Mouse (Mus musculus) megakaryocyte progenitor cell, adult 5-6 weeks (primary cell): ENCODE results near the gene G0s2. TPM values are rescaled to one million over a fixed set of nuclear protein-coding genes. Genes with fewer than 3 reads are reported as not detected.

Experiments
- total RNA-seq, 2 experiments: library from RNA; stranded (forward) in 1 of 2; stranded (reverse) in 1 of 2; fragments of 157-497, 149-512 nt in 1 of 2; fragments of 200-1000 nt in 1 of 2; gene quantifications; 2 replicates each; pipeline versions ENCODE4 v1.2.3 to v1.2.4; 2015 to 2017

Gene G0s2
- total RNA-seq, 2 experiments from 2014 or later: 9.3 to 27.8 TPM

Other genes with a start within 250 kb of the G0s2 start
- gene Syt14, start 237.4 kb downstream of the G0s2 start, total RNA-seq (2015): 0.02 TPM in 1 of 2 replicates, not detected in the other
- gene Syt14, start 237.4 kb downstream of the G0s2 start, total RNA-seq (2017): 0.03 TPM in 1 of 2 replicates, not detected in the other
- gene Diexf, start 142.9 kb downstream of the G0s2 start, total RNA-seq (2015): 11.3 and 15.1 TPM in 2 replicates
- gene Diexf, start 142.9 kb downstream of the G0s2 start, total RNA-seq (2017): 20.7 and 33.6 TPM in 2 replicates
- gene Irf6, start 120.1 kb downstream of the G0s2 start, total RNA-seq (2015): 0.10 and 0.89 TPM in 2 replicates
- gene Irf6, start 120.1 kb downstream of the G0s2 start, total RNA-seq (2017): 0.10 and 0.46 TPM in 2 replicates
- gene A130010J15Rik, start 105.2 kb downstream of the G0s2 start, total RNA-seq (2015): 5.1 and 6.5 TPM in 2 replicates
- gene A130010J15Rik, start 105.2 kb downstream of the G0s2 start, total RNA-seq (2017): 11.8 and 14.0 TPM in 2 replicates
- 40.9 and 44.1 TPM in 2 replicates for gene Traf3ip3, start 71.5 kb downstream of the G0s2 start, total RNA-seq (2015)
- 75.9 and 85.8 TPM in 2 replicates for gene Traf3ip3, start 71.5 kb downstream of the G0s2 start, total RNA-seq (2017)
- gene Lamb3, start 65.5 kb downstream of the G0s2 start, total RNA-seq (2015): 5.7 and 8.8 TPM in 2 replicates
- 1.9 and 9.7 TPM in 2 replicates for gene Lamb3, start 65.5 kb downstream of the G0s2 start, total RNA-seq (2017)
- 74.0 and 84.4 TPM in 2 replicates for gene Hsd11b1, start 9.1 kb downstream of the G0s2 start, total RNA-seq (2015)
- gene Hsd11b1, start 9.1 kb downstream of the G0s2 start, total RNA-seq (2017): 34.5 and 39.9 TPM in 2 replicates
- gene Camk1g, start 97.1 kb upstream of the G0s2 start, total RNA-seq (2015): not detected in 2 replicates
- gene Camk1g, start 97.1 kb upstream of the G0s2 start, total RNA-seq (2017): not detected in 2 replicates